Mouse (Mus musculus) cortical plate, adult 2 months (tissue): ENCODE results near the gene Setd7.

Source experiments
- CTCF ChIP-seq: fragments of 200-500 bp; IDR thresholded peaks from 2 replicates; pipeline ENCODE4 v1.5.1; 2011; ENCODE audit warnings: mild to moderate bottlenecking, control low read depth, low read length; ENCODE audit not compliant: insufficient read depth; ENCODE audit errors: extremely low read depth
- POLR2A ChIP-seq: fragments of 200-500 bp; IDR thresholded peaks from 2 replicates; pipeline ENCODE4 v1.6.1; 2011; ENCODE audit warnings: mild to moderate bottlenecking, low read length, control low read depth; ENCODE audit not compliant: insufficient read depth; ENCODE audit errors: extremely low read depth

GRCm38 (mm10) chr3:51494466-51494865 is 66.2 kb downstream of the Setd7 start:
- TF ChIP-seq POLR2A (no peak), CTCF (no peak)
